Mouse (Mus musculus) ES-CJ7 (cell line): ENCODE measurements at regions not wholly inside any gene's neighbourhood (a gene's known extent, or its start where the extent isn't known, plus 50 kb on each side); places are given as distances from the start of the nearest gene placed in this dataset.
A peak's percentile ranks its signal among the peaks of the same experiment; 100 is the strongest.

Experiments
- DNase-seq: peaks from one replicate; pipeline ENCODE4 v3.0.0; 2011; ENCODE audit warnings: low read depth, low spot score

DNA sequence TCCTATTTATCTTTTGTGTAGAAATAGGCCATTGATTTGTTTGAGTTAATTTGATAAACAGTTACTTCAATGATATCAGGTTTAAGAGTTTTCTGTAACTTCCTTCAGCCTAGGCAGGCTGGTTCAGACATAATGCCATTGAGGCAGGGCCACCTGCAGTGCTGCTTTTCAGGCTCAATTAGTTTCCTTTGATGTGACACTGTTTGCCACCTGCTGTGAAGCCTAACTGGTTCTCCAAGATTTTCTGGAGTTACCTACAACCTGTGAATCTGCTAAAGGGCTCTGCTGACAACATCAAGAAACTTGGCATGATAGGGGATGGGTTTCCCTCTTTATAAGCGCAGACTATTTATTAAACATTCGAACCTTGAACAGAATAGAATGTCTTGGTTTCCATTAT lies 61.4 kb upstream of the Vmn2r96 start:
- peak; percentile 60 for DNase-seq

DNA sequence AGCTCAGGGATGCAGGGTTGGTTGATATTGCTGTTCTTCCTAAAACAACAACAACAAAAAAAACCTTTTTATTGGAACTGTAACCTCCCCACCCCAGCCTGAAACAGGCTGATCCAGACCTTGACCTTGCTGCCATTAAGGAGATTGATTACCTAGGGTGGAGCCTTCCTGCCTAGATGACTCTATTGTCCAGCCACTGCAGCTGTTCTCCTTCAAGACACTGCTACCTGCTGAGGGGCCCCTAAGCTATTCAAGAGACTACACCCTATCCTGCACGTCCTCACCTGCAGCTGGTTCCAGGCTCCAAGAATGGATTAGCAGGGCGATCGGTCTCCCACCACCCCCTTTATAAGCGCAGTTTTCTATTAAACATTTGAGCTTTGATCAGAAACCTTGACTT lies 54.4 kb upstream of the Vmn2r96 start:
- DNase-seq: peak; percentile 86

DNA sequence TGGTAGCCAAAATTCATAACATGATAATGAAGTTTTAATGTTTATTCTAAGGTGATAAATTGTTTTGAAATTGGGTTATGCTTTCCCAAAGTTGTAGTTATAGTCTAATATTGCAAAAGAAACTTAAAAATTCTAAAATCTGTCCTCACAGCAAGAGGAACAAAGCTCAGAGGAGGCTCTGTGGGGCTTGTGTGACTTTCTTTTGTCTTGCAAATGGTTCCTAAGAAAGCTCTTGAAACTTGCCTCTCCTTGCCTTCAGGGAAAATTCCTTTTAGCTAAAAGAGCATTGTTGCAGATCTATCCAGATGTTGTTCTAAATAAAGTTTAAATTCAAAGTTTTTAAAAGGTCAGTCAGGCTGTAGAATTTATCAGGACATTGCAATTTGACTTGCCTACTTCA lies 52.6 kb upstream of the Vmn2r96 start:
- DNase-seq: peak; percentile 52
